Mouse (Mus musculus) lung, postnatal 0 days (tissue): Measurements from ENCODE around the gene Stk17b.

Source experiments
- CTCF ChIP-seq: IDR thresholded peaks from 2 replicates; pipeline ENCODE4 v1.5.1; 2016; ENCODE audit warnings: antibody characterized with exemption, mild to moderate bottlenecking
- EP300 ChIP-seq: IDR thresholded peaks from 2 replicates; pipeline ENCODE4 v1.6.1; 2016; ENCODE audit warnings: antibody characterized with exemption, mild to moderate bottlenecking, control low read depth

DNA sequence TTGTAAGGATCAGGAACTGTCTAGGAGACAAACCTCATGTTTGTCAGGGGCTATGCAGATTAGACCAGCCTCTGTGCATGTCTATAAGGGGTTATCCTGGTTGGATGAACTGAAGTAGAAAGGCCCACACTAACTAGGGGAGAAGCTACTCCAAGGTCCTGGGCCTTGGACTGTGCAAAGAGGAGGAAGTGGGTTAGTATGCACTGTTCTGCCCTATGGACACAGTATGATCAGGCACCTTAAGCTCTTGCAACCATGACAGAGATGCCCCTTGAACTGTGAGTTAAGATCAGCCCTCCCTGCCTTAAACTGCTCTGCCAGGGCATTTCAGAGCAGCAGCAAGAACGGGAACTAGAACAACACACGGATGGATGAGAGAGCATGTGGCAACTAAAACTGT is 31.3 kb upstream of the Stk17b start:
- no peak for TF ChIP-seq EP300
- no peak for TF ChIP-seq CTCF
